Mouse (Mus musculus) G1E (cell line): ENCODE data around the gene Ctbs. TPM values are rescaled to one million over a fixed set of nuclear protein-coding genes. Genes with fewer than 3 reads are reported as not detected.
A peak's percentile ranks its signal among the peaks of the same experiment; 100 is the strongest.

Experiments
- ATAC-seq: 2 replicates; pipeline ENCODE4 v1.8.0; 2016; ENCODE audit warnings: mild to moderate bottlenecking; ENCODE audit not compliant: insufficient number of reproducible peaks, poor library complexity, low FRiP score, severe bottlenecking; ENCODE audit errors: extremely low read depth
- DNase-seq: peaks from one replicate; pipeline ENCODE4 v3.0.0; 2012; ENCODE audit warnings: low spot score
- H3K27me3 ChIP-seq: 2 replicates; pipeline ENCODE4 v1.6.1; 2012; ENCODE audit warnings: mild to moderate bottlenecking, low read length, inconsistent platforms; ENCODE audit not compliant: insufficient read depth
- H3K36me3 ChIP-seq: replicated peaks from 2 replicates; pipeline ENCODE3; 2012; ENCODE audit warnings: mild to moderate bottlenecking, inconsistent platforms
- H3K4me1 ChIP-seq: 2 replicates; pipeline ENCODE4 v1.6.1; 2012; ENCODE audit warnings: low read depth, low read length, inconsistent platforms, mixed read lengths; ENCODE audit not compliant: insufficient read depth
- H3K4me3 ChIP-seq: 2 replicates; pipeline ENCODE4 v1.5.1; 2012; ENCODE audit warnings: low read depth, mild to moderate bottlenecking, inconsistent platforms, low read length, moderate library complexity, mixed read lengths
- H3K9me3 ChIP-seq: replicated peaks from 2 replicates; pipeline ENCODE4 v1.6.1; 2012; ENCODE audit warnings: inconsistent platforms
- CTCF ChIP-seq: IDR thresholded peaks from 2 replicates; pipeline ENCODE4 v1.5.1; 2012; ENCODE audit warnings: low read depth, low read length, inconsistent platforms, mixed read lengths
- GATA1 ChIP-seq: IDR thresholded peaks from 2 replicates; pipeline ENCODE4 v1.6.1; 2012; ENCODE audit warnings: borderline replicate concordance, low read length, inconsistent platforms, mixed read lengths
- GATA2 ChIP-seq: IDR thresholded peaks from 2 replicates; pipeline ENCODE4 v1.6.1; 2012; ENCODE audit warnings: low read depth, low read length, inconsistent platforms, borderline replicate concordance
- POLR2AphosphoS5 ChIP-seq: IDR thresholded peaks from 2 replicates; pipeline ENCODE4 v1.6.1; 2012; ENCODE audit warnings: low read depth, low read length, inconsistent platforms; ENCODE audit not compliant: insufficient replicate concordance
- TAL1 ChIP-seq: conservative IDR thresholded peaks from 2 replicates; pipeline ENCODE4 v1.6.1; 2012; ENCODE audit warnings: low read depth, low read length, inconsistent platforms, mixed read lengths
- polyA plus RNA-seq: library from polyadenylated mRNA; stranded (reverse); fragments of >175 nt; gene quantifications from 2 replicates; pipeline ENCODE4 v1.2.3, GENCODE M21; 2012
- total RNA-seq, 2 experiments: library from RNA; stranded (forward) in 1 of 2; stranded (reverse) in 1 of 2; fragments of 200-1000 nt in 1 of 2; fragments of >200 nt in 1 of 2; fragmentation: Nextera tagmentation in 1 of 2; gene quantifications; 2 replicates each; pipeline ENCODE4 v1.2.3; 2014 to 2017

The Ctbs gene
- total and polyA plus RNA-seq, 3 experiments: 14.7 to 40.9 (median 20.5) TPM

DNA sequence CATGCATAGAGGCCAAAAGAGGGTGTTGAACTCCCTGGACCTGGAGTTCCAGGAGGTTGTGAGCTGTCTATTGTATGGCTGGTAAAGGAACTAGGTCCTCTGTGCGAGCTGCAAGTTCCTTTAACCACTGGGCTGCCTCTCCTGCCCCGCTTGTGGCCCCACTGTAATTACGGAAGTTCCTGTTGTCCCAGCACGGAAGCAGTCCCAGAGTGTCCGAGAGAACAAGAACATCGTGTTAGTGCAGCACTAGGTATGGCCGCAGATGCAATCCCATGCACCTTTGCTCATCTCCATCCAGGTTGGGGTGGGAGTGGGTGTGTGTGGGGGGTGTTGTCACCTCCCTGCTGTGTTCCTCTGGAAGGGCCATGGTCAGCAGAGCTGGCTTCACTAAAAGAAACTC lies 4.7 kb upstream of the Ctbs start:
- DNase-seq (no peak), ATAC-seq (no peak)
- Histone ChIP-seq H3K36me3 (peaks cover 55% of the 10 kb centered on the region), H3K9me3 (peaks cover 6% of the 10 kb centered on the region), H3K4me1 (peaks cover under 1% of the 10 kb centered on the region), H3K4me3 (no peak overlapping the region), H3K27me3 (no peaks in the 10 kb centered on the region)
- TF ChIP-seq GATA1 (no peak), TAL1 (no peak), POLR2AphosphoS5 (no peak), GATA2 (no peak), CTCF (no peak)

DNA sequence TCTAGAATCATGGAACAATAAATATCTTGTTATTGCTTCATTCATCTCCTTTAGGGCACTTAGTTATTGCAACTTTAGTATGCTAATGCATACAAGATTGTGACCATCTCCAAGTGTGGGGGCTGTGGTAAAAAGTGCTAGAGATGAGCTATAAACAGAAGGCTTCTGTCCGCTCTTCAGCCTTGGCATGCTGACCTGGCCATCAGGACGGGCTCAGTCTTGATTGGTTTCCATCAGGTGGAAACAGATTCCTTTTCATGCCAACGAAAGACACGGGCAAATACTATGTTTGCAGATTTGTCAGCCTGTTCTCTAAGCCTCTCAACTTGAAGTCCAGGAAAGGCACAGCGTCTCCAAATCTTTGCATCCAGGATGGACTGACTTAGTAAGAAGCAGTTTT lies 2.4 kb upstream of the Ctbs start:
- H3K4me1 ChIP-seq: peaks cover 20% of the 10 kb centered on the region

DNA sequence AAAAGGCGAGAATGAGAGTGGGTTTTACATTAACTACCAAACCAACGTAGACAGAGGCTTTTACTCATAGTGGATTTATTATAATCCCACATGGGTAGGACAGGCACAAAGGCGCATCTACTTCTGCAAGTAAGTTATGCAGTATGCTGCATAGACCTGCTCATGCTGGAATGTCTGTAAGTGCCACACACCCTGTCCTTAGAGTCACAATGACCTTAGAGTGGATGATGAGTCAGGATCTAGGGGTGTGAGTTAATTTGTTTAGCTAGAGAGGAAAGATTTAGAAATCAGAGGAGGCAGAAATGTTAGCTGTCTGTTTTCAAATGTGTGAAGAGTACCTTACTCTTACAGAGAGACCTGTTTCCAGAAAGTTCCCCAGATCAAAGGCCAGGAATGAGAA lies 2.0 kb upstream of the Ctbs start:
- DNase-seq (no peak), ATAC-seq (no peak)
- H3K27me3 ChIP-seq: no peaks in the 10 kb centered on the region
- peaks cover 34% of the 10 kb centered on the region for H3K36me3 ChIP-seq
- H3K4me3 ChIP-seq: no peak overlapping the region
- TF ChIP-seq POLR2AphosphoS5: no peak
- TF ChIP-seq GATA2: no peak
- TF ChIP-seq CTCF: no peak
- TF ChIP-seq GATA1: no peak
- TF ChIP-seq TAL1: no peak
- H3K4me1 ChIP-seq: peaks cover 21% of the 10 kb centered on the region
- peaks cover 6% of the 10 kb centered on the region for H3K9me3 ChIP-seq

More for the DNA sequence above, 2.4 kb upstream of the Ctbs start:
- no peak for TF ChIP-seq GATA2
- no peak for TF ChIP-seq GATA1
- no peak for TF ChIP-seq POLR2AphosphoS5
- no peak for TF ChIP-seq TAL1
- no peak for TF ChIP-seq CTCF
- Histone ChIP-seq H3K4me3 (no peak overlapping the region), H3K9me3 (peaks cover 6% of the 10 kb centered on the region), H3K27me3 (no peaks in the 10 kb centered on the region), H3K36me3 (peaks cover 38% of the 10 kb centered on the region)
- ATAC-seq: no peak
- no peak for DNase-seq

DNA sequence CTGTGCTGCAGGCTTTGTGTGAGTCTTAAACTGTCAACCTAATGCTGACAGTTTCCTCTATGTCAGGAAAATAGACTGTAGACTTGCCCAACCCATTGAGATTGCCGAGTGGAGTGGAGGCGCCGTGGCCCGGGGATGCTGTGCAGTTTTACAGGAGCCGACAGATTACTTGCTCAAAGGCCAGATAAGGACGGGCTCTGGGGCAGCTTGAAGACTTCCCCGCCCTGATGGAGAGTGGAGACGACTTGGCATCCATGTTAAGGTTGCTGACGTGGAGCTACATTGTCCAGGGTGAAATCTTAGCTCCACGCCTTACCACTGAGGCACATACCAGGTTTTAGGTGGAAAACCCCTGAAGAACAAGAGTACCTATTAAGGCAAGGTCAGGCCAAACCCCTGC lies 1.2 kb upstream of the Ctbs start:
- peaks cover 21% of the 10 kb centered on the region for H3K4me1 ChIP-seq
- ATAC-seq: no peak
- TF ChIP-seq TAL1 (no peak), GATA2 (no peak), POLR2AphosphoS5 (no peak), CTCF (no peak), GATA1 (no peak)

DNA sequence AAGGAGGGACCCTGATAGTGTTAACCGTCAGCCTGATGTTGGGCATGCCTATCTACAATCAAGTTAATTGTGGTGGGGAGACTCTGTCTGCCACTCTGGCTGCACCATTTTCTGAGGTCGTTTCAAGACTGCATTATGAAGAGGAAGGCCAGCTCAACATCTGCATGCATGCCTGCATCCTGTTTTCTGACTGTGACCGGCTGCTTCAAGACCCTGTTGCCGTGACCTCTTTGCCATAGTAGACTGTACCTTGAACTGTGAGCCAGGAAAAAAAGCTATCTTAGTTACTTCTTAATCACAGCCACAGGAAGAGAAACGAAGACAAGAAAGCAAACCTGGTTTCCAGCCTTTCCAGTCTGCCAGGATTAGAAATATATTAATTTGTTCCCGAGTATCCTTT lies 626 bp upstream of the Ctbs start:
- H3K27me3 ChIP-seq: no peaks in the 10 kb centered on the region
- no peak for DNase-seq
- H3K9me3 ChIP-seq: peaks cover 6% of the 10 kb centered on the region
- no peak for ATAC-seq
- no peak for TF ChIP-seq CTCF
- TF ChIP-seq GATA1: no peak
- no peak for TF ChIP-seq POLR2AphosphoS5
- no peak for TF ChIP-seq TAL1
- TF ChIP-seq GATA2: no peak
- peaks cover 21% of the 10 kb centered on the region for H3K4me1 ChIP-seq
- peaks cover 29% of the 10 kb centered on the region for H3K36me3 ChIP-seq
- H3K4me3 ChIP-seq: no peak overlapping the region

More for the DNA sequence above, 1.2 kb upstream of the Ctbs start:
- Histone ChIP-seq H3K4me3 (no peak overlapping the region), H3K36me3 (peaks cover 34% of the 10 kb centered on the region), H3K9me3 (peaks cover 6% of the 10 kb centered on the region), H3K27me3 (no peaks in the 10 kb centered on the region)
- no peak for DNase-seq

DNA sequence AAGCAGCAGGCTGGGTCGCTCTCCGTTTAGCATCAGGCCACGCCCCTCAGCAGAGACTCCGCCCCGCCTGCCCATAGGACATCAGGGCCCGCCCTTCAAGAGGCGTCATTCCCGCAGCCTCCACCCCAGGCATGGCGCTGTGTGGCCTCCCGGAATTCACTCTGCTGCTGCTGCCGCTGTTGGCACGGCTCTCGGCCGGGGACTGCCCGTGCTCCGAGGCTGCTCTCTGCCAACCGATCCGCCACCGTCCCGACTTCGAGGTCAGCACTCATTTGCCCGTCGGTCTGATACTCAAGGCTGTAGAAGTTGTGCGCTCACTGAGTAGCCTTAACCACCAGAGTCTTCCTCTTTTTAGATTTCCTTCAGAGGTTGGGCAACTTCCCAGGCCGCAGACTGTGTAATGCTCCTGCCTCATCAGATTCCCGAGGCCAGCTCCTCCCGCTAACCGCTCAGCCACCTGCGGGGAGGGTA lies 811 bp downstream of the Ctbs start:
- DNase-seq: peak; percentile 80
- Histone ChIP-seq H3K9me3 (peaks cover 6% of the 10 kb centered on the region), H3K4me1 (peaks cover 21% of the 10 kb centered on the region), H3K4me3 (peak overlapping the region; percentile 87), H3K36me3 (peaks cover 22% of the 10 kb centered on the region), H3K27me3 (no peaks in the 10 kb centered on the region)
- peak; percentile 98 for ATAC-seq
- TF ChIP-seq CTCF (no peak), GATA2 (no peak), POLR2AphosphoS5 (no peak), GATA1 (no peak), TAL1 (no peak)
